Mouse (Mus musculus) cerebellum, postnatal 36 days (tissue): Measurements from ENCODE around the gene Fem1a.

ENCODE experiments used
- DNase-seq, 2 experiments: peaks; one replicate each; pipeline ENCODE4 v3.0.0; 2021 to 2022; ENCODE audit warnings: mixed read lengths in 2 of 2

Fem1a gene

GRCm38 (mm10) chr17:56305826-56306225 lies 49.2 kb downstream of the Fem1a start:
- no peak for DNase-seq

- DNase-seq = no peak
Observed at GRCm38 (mm10) chr17:56308088-56308487, 51.5 kb downstream of the Fem1a start.

- no peak for DNase-seq
Observed at GRCm38 (mm10) chr17:56309191-56309945, 52.8 kb downstream of the Fem1a start.
